Mouse (Mus musculus): ENCODE measurements around the gene Nfib.

- no peak for TF ChIP-seq CTCF (IDR thresholded peaks at IDR 0.05)
- no peak for TF ChIP-seq EP300 (IDR thresholded peaks at IDR 0.05)
These were observed 9.6 kb downstream of the Nfib start for GRCm38 (mm10) chr4:82695760-82696501.

All from lung, postnatal 0 days (tissue).